Mouse (Mus musculus): ENCODE measurements around the gene Cldn22. TPM values are rescaled to one million over a fixed set of nuclear protein-coding genes. Genes with fewer than 3 reads are reported as not detected.

The Cldn22 gene
- total RNA-seq, 2 experiments from 2014 or later = not detected

Other genes with a start within 250 kb of the Cldn22 start
- gene Ing2, start 148.9 kb upstream of the Cldn22 start, total RNA-seq (2021) = 10 to 100 TPM; 25.3 to 26.1 TPM
- gene Cdkn2aip, start 110.5 kb upstream of the Cldn22 start, total RNA-seq (2021) = 10 to 100 TPM; 15.7 to 19.8 TPM
- not detected for gene Cldn24, start 2.3 kb upstream of the Cldn22 start, total RNA-seq (2021)
- 10 to 100 TPM; 23.3 to 23.7 TPM for gene Wwc2, start 166.4 kb downstream of the Cldn22 start, total RNA-seq (2021)

Measured in left cerebral cortex, postnatal 4 days (tissue).